Mouse (Mus musculus): ENCODE results near the gene Omg. TPM values are rescaled to one million over a fixed set of nuclear protein-coding genes. Genes with fewer than 3 reads are reported as not detected.

Gene Omg
- polyA plus RNA-seq, 1 experiment from 2014 or later: 0.41 TPM

- no peak overlapping the region for H3K4me3 ChIP-seq (replicated peaks)
- WGBS: 90% methylated on average over 3 of the region's 3 CpGs
- no peaks in the 10 kb centered on the region for H3K27me3 ChIP-seq
Observed at GRCm38 (mm10) chr11:79457928-79458327, 46.0 kb downstream of the Omg start.

DNA sequence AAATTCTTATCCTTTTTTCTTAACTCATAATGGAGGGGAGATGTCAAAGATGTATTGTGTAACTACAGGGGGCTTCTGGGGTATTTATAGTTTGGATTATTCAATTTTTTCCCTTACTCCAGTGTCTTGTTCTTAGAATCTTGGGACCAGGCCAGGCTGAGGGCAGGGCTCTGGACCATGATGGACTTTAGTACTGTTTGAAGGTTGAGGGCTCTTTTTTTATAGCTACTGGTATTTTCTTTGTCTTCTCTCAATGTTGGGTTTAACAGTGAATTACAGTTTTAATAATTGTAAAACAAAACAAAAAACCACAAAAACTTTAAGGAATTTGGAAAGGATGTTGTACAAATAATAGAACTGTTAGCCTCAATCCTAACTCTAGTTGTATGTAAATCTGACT lies 50.9 kb downstream of the Omg start:
- ATAC-seq (ENCODE audit: insufficient number of reproducible peaks, insufficient read depth, low FRiP score, low TSS enrichment, low read depth): no peak
- no peaks in the 10 kb centered on the region for H3K27me3 ChIP-seq
- no peak overlapping the region for H3K4me3 ChIP-seq (replicated peaks)
- peaks cover 72% of the 10 kb centered on the region for H3K36me3 ChIP-seq
- no peak overlapping the region for H3K9ac ChIP-seq (replicated peaks)
- H3K4me1 ChIP-seq (replicated peaks): no peaks in the 10 kb centered on the region
- H3K9me3 ChIP-seq: no peaks in the 10 kb centered on the region
- no peak overlapping the region for H3K27ac ChIP-seq
- no peak overlapping the region for H3K4me2 ChIP-seq

More at GRCm38 (mm10) chr11:79457928-79458327, 46.0 kb downstream of the Omg start:
- H3K36me3 ChIP-seq: peaks cover 72% of the 10 kb centered on the region
- no peak overlapping the region for H3K4me2 ChIP-seq
- ATAC-seq (ENCODE audit: insufficient number of reproducible peaks, insufficient read depth, low FRiP score, low TSS enrichment, low read depth): no peak
- H3K27ac ChIP-seq: no peak overlapping the region
- no peak overlapping the region for H3K9ac ChIP-seq (replicated peaks)
- H3K4me1 ChIP-seq (replicated peaks): no peaks in the 10 kb centered on the region
- no peaks in the 10 kb centered on the region for H3K9me3 ChIP-seq

Other genes with a start within 250 kb of the Omg start
- 446 and 475 TPM in 2 replicates for gene Wsb1, start 249.4 kb downstream of the Omg start, polyA plus RNA-seq (2016; fragmentation: Nextera tagmentation; extraction: Ambion mirVana)
- not detected in 2 replicates for gene Gm9964, start 207.2 kb downstream of the Omg start, polyA plus RNA-seq (2016; fragmentation: Nextera tagmentation; extraction: Ambion mirVana)
- gene Nf1, start 164.4 kb downstream of the Omg start, polyA plus RNA-seq (2016; fragmentation: Nextera tagmentation; extraction: Ambion mirVana): 7.9 and 9.3 TPM in 2 replicates
- gene Evi2b, start 19.7 kb upstream of the Omg start, polyA plus RNA-seq (2016; fragmentation: Nextera tagmentation; extraction: Ambion mirVana): 0.40 and 0.61 TPM in 2 replicates
- gene Evi2, start 26.5 kb upstream of the Omg start, polyA plus RNA-seq (2016; fragmentation: Nextera tagmentation; extraction: Ambion mirVana): 0.95 and 1.2 TPM in 2 replicates
- 2.6 and 2.9 TPM in 2 replicates for gene Evi2a, start 26.5 kb upstream of the Omg start, polyA plus RNA-seq (2016; fragmentation: Nextera tagmentation; extraction: Ambion mirVana)
- gene Rab11fip4, start 87.1 kb upstream of the Omg start, polyA plus RNA-seq (2016; fragmentation: Nextera tagmentation; extraction: Ambion mirVana): 16.1 and 16.2 TPM in 2 replicates